Mouse (Mus musculus): ENCODE data around the gene Axin2.
"Not testable (repeated sequence)": the region's sequence is repeated elsewhere in the genome, so short reads cannot be mapped to it uniquely, and the experiment has no call there.

The Axin2 gene

DNA sequence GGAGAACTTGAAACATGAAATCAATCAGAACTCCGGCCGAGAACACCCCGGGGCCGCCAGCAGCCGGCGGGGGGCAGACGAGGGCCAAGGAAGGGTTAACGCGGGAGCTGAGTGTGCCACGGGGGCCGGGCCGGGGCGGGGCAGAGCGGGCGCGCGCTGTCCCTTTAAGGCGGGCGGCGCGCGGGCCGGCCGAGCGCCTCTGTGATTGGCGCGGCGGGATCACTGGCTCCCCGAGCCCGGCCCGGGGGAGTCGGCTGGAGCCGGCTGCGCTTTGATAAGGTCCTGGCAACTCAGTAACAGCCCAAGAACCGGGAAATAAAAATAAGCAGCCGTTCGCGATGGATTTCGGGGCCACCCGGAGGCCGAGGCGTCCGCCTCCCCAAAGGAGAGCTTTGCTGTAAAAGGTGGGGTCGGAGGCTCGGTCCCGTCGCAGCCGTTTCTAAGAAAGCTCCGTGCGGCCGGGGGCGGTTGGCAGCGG, at the start of gene Axin2:
TSS of gene Axin2 (plus strand) at position 192 of the 478 bp plus-strand sequence.
- DNase-seq: peak; percentile 93 to 96

DNA sequence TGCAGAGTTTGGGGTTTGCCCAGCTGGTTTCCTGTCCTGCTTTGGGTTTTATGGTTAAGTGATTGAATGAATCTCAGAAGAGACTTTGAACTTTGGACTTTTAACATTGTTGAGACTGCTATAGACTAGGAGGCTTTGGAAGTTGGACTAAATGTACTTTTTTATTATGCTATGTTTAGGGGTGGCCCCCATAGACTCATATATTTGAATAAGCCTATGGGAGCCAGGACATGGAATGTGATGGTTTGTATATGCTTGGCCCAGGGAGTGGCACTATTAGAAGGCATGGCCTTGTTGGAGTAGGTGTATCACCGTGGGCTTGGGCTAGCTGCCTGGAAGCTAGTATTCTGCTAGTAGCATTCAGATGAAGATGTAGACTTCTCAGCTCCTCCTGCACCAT, 48.9 kb upstream of the Axin2 start:
- not testable (repeated sequence) for DNase-seq

DNA sequence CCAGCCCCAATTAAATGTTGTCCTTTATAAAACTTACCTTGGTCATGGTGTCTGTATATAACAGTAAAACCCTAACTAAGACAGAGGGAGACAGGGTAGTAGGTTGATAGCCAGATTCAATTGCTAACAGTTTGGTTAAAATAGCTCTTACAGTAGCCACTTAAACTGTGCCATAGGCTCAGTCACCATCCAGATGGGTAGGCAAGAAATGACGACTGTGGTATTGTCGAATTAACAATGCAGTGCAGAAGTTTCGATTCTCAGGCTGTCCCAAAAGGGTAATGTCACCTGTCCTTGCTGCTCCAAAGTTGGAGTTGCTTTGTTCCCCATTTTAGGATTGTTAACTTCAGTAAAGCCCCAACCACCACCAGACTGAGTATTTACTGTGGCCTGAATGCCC, 48.4 kb upstream of the Axin2 start:
- no peak for DNase-seq

DNA sequence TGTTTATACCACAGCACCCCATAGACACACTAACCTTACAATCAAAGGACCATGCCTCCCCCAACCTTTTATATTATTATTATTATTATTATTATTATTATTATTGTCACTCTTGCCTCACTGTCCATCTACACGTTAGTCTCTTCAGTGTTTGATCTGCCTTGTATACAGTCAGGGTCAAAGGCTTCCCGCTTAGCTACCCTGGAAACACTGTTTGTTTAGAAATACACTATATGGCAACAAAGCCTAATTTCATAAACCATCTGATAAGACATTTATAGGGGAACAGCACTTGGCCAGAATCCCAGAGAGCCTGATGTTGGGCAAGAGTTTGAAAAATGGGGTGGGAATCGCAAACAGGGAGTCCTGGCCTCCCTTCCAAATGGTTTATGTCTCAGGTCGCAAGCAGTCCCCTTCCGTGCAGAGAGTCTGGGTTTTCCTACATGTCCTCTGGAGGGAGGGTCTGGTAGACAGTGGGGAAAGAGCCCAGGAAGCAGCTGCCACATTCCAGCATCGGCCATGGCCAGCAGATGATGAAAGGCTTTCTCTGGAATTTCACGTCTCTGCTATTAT, 43.4 kb upstream of the Axin2 start:
- DNase-seq: peak; percentile 10 to 15

DNA sequence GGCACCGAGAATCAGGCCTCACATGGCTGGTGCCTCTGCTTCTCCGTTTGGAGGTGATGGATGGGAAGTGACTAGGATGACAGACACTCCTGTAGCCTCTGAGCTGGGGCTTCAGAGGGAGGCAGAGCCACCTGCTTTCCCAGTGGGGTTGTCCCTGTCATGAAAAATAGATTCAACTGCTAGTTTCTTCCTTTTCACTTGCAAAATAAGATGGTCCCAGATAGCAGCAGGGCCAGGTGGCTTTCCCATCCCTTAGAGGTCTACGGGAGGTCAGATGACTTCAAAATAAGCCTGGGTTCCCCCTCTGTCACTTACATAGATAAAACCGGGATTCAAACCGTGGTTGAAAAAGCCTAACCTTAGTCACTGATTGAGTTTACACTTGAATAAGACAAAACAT, 42.6 kb upstream of the Axin2 start:
- no peak for DNase-seq

DNA sequence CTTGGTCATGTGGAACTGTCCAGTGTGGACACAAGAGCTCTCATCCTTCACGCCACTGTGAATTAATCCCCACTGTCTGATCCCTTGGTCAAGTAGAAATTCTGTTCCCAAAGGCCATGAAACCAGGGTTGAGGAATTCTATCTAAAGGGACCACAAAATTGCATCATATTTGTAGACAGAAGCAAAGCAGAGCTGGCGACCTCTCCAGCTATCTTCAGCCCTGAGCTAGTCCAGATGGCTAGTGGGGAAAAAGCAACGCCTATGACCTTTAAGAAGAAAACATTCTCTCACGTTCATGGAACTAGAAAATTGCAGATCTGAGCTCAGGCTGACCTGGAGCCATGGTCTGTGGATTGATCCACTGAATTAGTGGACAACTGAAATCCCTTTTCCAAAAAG, 39.6 kb upstream of the Axin2 start:
- peak in 1 of 2 experiments; percentile 2 for DNase-seq

DNA sequence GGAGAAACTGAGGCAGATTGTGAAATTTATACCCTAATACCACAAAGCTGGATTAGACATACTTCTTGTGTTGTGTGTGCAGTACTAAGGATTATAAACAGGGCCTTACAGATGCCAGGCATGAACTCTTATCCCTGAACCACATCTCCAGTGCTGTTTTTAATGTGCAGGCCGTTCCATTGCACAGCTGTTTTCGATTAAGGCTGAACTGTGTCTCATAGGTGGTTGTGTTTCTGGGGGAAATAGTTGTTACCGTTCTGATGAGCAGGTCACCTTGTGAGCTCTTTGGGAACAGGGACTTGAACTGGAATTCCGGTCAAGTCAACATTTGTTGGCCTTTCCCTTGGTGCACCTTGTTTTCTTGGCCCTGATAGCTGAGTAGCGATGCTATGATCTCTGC, 38.5 kb upstream of the Axin2 start:
- no peak for DNase-seq

DNA sequence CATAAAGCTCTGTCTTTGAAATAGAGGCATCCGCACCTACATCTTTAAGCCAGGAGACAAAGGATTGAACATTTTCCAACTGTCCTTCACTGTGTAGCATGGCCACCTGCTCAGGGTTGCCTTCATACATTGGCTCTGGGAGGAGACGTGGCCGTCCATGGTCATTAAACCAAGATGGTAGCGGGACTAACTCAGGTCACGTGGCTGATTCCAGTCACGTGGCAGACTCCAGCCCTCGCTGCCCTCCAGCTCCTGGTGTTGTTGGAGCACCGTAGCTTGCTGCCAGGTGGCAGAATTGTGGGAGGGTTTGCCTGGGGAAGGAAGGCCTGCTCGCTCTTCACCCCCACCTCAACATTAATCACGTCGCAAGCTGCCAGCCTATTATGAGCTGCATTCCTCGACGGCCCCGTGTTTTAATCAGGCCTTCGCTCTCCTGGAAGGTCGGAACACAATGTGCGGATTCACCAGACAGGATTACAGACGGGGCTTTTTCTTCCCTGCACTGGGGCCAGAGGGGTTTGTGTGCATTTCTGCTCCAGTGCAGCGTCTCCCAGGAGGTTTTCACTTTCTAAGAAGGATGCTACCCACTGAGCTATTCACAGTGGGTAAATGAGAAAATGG, 34.8 kb upstream of the Axin2 start:
- no peak for DNase-seq

DNA sequence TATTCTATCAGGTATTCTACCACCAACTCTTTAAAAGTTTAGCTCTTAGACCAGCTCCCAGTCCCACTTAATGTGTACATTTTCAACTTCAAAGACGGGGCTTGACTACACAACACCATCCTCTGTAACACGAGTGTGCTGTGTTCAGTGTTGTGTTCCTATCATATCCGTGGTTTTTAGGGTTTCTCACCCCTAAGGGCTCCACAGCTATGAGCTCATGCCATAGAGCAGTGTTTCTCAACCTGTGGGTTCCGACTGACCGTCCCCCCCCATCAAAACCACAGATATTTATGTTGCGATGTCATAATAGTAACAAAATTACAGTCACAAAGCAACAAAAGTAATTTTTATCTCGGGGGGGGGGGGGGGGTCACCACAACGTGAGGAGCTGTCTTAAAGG, 34.1 kb upstream of the Axin2 start:
- no peak for DNase-seq

DNA sequence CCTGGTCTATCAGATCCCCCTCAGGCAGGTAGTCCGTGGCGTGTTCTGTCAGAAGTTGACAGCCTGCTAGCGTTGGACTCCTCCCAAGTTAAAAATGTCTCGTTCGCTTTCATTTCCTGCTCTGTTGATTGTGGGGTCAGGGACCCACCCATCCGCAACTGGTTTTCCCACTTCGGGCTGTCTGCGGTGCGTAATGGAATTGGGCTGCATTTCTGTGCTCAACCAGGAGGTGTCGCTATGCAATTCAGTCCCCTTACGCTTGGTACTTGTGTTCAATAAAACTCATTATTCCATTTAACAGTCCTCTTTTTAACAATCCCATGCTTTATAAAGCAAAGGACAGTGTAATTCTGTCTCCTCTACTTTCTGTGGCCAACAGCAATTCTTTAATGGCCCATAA, 31.0 kb upstream of the Axin2 start:
- peak in 1 of 2 experiments; percentile 31 for DNase-seq

DNA sequence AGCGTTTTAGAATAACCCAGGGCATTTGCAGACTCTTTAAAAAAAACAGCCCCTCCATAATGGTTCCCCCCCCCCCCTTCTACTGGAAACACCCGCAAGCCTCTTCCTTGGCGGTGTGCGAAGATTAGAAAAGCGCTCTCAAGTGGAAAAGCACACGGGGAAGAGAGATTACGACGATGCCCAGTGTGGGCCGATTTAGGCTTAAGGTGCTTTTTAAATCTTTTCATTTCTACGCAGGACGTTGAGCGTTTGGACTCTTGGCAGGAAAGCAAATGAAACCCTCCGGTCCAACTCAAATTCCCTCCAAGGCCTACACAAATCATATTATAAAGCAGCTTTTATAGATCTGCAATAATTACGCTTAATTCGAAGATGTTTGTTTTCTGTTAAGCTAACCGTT, 29.6 kb upstream of the Axin2 start:
- DNase-seq: no peak

DNA sequence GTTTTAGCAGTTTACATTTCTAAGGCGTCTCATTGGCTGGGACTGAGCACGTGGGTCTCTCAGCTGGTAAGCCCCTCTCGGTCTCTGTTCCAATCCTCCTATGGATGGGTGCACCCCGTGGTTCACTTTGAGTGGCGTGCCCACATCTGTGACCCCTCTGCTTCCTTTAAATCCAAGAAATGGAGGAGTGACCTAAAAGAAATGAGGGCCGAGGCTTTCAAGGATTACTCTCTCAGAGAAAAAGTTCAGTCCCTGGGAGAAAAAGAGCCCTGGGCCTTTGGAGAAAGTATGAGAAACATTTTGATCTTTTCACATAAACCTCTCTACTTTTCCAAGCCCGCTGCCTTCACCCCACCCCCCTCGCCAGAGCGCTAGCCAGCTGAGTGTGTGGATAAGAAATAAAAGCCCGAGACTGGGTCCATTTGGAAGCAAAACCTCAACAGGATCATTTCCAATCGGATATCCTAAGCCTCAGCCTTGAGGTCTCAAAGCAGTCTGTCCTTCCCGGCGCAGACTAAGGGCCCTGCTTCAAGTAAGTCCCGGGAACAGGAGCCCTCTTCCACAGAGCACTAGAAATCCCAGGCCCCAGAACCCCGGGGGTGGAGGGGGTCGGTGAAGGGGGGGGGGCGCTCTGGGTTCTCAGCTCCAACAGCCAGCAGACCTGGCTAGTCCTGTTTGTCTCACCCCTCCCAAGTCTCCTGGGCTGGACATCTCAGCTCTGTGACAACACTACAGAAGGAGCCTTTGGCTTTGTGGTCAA, 28.9 kb upstream of the Axin2 start:
- DNase-seq: peak; percentile 38 to 53

DNA sequence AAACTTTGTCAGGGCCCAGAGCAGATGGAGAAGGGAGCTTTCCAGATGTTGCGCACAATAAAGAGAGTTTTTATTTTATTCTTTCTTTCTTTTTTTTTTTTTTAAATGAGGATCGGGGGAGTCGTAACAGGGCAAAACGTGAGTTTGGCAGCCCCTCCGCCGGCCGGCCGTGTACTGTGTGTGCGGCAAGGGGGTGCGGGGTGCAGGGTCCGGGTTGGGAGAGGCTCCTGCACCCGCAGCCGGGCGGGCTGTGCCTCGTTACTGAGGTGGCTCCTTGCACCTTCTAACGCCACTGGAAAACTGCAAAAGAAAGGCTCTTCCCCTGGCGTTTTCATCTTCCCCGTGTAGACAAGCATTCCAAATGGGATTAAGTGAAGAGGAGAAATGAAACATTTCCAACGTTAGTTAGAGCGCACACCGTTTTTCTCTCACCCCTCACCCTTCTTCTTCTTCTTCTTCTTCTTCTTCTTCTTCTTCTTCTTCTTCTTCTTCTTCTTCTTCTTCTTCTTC, 28.2 kb upstream of the Axin2 start:
- peak in 1 of 2 experiments; percentile 3 for DNase-seq

DNA sequence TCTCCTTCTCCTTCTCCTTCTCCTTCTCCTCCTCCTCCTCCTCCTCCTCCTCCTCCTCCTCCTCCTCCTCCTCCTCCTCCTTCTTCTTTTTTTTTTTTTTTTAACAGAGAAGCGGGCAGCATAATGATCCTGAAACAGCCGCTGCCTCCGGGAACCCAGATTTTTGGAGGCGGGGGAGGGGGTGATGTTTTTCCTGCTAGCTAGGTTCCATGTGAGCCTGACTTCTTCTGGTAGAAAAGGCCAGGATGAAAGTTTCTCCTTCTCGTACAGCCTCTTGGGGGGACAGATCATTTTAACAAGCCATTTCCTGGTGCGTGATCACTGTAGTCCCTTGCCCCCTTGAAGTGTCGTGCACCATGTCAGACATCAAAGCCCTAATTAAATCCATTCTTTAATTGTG, 27.7 kb upstream of the Axin2 start:
- DNase-seq: no peak

DNA sequence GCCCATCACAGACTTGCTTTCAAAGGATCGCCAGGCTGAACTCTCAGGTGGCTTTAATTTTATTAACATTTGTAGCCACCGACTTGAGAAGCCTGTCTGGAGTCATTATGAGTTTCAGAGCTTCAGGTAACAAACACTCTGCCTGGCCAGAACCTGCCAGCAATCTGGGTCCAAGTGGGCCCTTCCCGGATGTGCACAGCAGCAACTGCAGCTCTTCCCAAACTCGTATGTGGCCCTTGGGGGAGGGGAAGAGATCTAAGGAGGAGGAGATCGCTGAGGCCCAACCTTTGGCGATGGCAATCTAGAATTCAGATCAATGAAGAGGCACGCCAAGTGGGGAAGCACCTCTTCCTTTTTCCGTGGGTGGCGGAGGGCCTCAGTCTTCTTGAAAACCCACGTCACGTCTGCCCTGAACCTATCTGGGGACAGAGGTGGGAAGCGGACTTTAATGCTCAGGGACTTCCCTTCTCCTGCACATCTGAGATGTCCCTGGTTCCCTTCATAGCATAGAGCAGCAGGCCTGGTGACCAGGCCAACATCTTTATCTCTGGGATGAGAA, 26.8 kb upstream of the Axin2 start:
- DNase-seq: no peak

DNA sequence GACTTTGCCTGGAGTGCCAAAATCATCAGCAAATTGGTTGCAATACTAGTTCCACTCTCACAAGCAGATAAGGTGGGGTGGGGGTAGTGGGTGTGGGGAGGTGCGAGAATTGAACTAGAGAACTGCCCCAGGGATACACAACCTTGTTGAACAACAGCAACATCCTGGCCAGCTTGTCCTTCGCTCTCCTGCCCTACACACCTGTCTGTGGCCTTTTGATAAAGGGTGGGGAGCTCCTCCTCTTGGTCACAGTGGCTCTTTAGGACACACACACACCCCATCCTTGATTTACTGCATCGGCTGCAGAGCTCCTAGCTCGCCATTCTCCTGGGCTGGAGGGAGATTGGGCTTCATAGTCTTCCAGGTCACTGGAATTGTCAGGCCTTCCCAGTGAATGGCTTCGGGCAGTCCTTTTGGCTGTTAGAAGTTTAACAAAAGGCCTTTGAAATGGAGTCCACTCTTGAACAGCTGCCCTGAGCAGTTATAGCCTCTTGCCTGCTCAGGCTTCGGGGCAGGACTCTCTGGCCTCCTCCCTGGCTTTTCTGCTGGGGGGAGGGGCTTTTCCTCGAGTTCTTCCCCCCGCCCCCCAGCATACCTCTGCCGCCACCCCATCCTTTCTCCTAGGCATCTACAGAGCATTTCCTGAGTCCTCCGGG, 26.2 kb upstream of the Axin2 start:
- no peak for DNase-seq

DNA sequence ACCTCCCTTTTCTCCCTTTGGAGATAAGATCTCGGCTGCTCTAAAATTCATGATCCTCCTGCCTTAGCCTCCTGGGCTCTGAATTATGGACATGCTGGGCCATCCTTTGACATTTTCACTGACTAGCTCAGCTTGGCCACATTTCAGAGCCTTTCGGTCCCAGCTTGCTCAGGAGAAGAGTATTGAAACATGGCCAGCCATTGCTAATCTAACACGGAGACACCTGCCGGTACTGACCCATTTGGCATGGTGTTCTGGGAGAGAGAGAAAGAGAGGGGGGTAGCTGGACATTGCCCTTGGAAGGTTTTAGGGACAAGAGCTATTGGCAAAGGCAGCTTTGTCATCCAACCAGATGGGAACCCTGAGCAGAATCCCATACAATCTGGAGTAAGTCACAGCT, 23.1 kb upstream of the Axin2 start:
- DNase-seq: no peak

DNA sequence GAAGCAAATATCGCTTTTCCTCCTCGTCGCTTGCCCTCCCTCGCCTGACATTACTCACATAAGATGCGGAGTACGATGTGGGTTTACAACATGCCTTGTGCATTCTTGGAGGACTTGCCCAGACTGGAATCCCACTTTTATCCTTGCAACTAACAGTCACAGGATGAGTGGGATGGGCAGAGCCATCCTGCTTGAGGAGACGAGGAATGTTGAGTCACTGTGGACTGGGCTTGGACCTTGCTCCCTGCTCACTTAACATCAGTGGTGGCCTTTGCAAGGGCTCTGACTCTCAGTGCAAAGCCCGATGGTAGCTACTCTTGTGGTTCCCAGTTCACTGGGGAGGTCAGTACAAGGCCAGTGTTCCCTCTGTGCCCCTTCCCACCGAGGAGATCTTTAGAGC, 22.1 kb upstream of the Axin2 start:
- no peak for DNase-seq

DNA sequence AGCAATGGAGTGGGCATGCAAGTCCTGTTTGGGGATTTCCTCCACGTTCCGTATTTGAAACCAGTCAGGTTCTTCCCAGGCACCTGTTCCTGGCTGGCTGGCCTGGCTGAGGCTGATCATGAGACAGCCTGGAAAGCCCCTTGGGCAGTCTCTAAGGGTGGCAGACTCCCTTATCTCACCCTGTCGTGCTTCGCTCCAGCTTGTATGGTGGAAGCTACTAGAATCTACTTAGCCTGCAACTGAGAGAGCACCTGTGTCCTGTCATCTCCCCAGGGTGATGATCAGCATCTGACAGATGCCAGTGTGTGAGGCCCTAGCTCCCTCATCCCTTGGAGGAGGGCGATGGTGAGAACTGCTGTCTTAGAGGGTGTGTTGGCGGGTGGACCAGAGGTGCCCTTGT, 21.7 kb upstream of the Axin2 start:
- DNase-seq: no peak

DNA sequence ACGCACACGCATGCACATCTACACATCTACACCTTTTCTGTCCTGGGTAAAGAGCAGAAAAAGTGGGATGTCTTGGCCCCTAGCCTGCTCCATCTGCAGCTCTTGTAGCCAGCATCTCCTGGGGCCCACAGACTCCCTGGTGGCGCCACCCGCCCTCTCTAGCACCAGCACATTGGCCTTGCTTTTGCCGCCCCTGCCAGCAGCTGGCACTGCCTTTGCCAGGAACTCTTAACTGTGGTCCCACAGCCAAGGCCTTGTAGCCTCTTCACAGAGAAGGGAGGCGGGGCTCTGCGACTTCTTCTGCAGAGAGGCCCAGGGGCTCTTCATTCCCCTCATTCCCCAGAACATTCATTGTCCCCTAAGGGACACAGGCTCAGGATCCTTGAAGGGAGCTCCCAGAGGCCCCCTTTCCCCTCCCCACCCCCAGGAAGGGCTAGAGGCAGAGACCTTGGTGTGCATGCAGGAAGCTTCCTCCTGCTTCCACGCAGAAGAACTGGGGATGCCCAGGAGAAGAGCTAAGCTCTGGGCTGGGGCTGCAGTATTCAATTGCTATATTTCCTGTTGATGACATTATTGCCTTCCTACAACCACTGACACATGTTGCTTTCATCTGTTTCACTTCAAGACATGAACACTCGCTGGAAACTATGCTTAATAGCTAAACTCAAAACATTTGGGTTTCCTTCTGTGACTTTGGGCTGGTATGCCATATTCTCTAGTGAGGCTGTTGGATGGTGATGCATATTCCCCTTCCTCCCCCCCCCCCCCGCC, 19.2 kb upstream of the Axin2 start:
- no peak for DNase-seq

DNA sequence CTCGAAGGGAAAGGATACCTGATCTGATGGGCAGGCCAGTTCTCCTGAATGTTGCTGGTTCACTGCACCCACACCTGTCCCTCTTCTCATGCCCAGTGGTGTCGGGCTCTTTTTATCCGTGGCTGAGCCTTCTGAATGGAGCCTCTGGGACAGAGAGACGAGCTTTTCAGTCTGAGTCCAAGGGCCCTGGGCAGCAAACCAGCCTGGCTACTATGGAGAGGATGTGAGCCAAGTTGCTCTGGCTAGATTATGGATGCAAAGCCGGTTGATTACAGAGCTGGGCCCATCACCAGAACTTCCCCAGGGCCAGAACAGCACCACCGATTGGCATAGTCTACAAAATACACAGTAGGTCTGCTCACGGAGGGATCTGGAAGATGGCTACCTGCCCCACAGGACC, 18.5 kb upstream of the Axin2 start:
- DNase-seq: no peak

DNA sequence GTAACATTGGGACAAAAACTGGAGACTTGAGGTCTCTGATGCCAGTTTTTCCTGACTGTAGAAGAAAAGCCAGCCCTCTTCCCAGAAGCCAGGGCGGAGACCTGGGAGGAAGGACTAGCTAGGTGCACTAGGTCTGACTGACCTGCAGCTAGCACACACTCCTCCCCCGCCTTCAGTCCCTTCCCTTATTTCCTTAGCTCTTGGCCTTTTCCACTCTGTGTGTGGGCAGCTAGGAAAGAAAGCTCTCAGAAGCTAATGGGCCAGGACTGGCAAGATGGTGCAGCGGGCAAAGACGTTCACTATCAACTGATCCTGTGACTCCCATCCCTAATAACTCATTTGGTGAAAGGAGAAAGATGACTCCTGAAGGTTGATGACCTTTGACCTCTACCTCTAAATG, 17.8 kb upstream of the Axin2 start:
- DNase-seq: no peak
